In the genomic region with DNA sequence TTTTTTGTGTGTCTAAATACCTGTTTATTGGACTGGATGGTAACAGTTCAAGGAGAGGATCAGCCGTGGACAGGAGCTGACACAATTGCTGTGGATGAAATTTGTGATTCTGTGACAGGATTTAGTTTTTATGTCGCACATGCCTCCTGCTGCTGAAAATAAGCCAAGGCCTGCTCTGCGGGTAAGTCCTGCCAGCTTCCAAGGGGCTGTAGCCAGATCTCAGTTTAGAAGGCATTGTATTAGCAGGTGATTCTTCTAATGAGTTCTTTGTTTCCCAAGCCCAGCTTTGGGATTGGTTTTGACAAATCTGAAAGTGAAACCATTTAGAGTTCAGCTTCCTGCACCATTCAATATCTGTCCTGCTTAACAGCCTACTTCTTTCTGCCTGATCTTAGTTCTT, we compare ENCODE assay signal across 12 mouse cellular contexts.
A peak's percentile ranks its signal among the peaks of the same experiment; 100 is the strongest.
DNase-seq lines count a peak whose midpoint lies in the region; TF ChIP-seq lines count a peak whose summit lies in the region.
"Had no signal": no experiment of that assay in that cellular context is flagged by ENCODE, and none has a peak within 500 bp of the region (broad histone marks: within the 10 kb centered on the region; RNA-seq: fewer than 3 reads in every experiment).

No protein-coding gene starts in this region.

- H3K27me3 ChIP-seq in heart, adult 2 months (ENCODE audit: control insufficient read depth, insufficient read depth, low read length): no peaks in the 10 kb centered on the region
- H3K27me3 ChIP-seq: liver, embryonic 12.5 days; midbrain, embryonic 15.5 days had no signal

- peaks cover 16% of the 10 kb centered on the region for H3K36me3 ChIP-seq in heart, adult 2 months (ENCODE audit: control insufficient read depth, insufficient read depth, low read length)
- H3K36me3 ChIP-seq: liver, embryonic 12.5 days; midbrain, embryonic 15.5 days had no signal

- WGBS in heart, adult 2 months: 18% methylated on average over 3 of the region's 3 CpGs

- DNase-seq in heart, adult 2 months: peak; percentile 44 to 46
- DNase-seq in heart, postnatal 36 days: no peak
- DNase-seq in layer of hippocampus, postnatal 14 days (ENCODE audit: low spot score in 2 of 2): peak; percentile 32 to 62
- no peak for DNase-seq in layer of hippocampus, adult 8-10 months (ENCODE audit: low spot score in 2 of 2)
- DNase-seq in cerebellum, adult 18-20 months: peak; percentile 57 to 68
- peak; percentile 32 to 41 for DNase-seq in heart, postnatal 10 days
- no peak for DNase-seq in left cerebral cortex, postnatal 36 days (ENCODE audit: low spot score in 2 of 2)
- DNase-seq: kidney, adult 18-20 months; thymus, postnatal 4 days had no signal

- H3K9ac ChIP-seq in heart, adult 2 months (ENCODE audit: low read depth, low read length): peak overlapping the region; percentile 11
- H3K9ac ChIP-seq: liver, embryonic 12.5 days; midbrain, embryonic 15.5 days had no signal

- H3K79me2 ChIP-seq in heart, adult 2 months (replicated peaks; ENCODE audit: control insufficient read depth, insufficient read depth, low read length): no peaks in the 10 kb centered on the region

- H3K4me3 ChIP-seq in heart, adult 2 months: 0 out of 2 replicates have a peak overlapping the region, but pooled peaks have one; percentile 16
- H3K4me3 ChIP-seq: left cerebral cortex, adult 2 months; liver, embryonic 12.5 days; midbrain, embryonic 15.5 days had no signal

- peaks cover 8% of the 10 kb centered on the region for H3K4me1 ChIP-seq in heart, adult 2 months (ENCODE audit: control insufficient read depth, insufficient read depth, low read length)
- H3K4me1 ChIP-seq: liver, embryonic 12.5 days had no signal

- intact Hi-C loops in heart, adult 2 months (cut with DNase I): no loop called here
- intact Hi-C loops in heart, postnatal 36 days (cut with DNase I): no loop called here
- intact Hi-C loops in heart, postnatal 10 days (cut with DNase I): no loop called here
- intact Hi-C loops in left cerebral cortex, postnatal 36 days (cut with DNase I): no loop called here

- TF ChIP-seq EP300 in heart, adult 2 months (IDR thresholded peaks at IDR 0.05; ENCODE audit: insufficient read depth, low read depth, low read length): 0 out of 2 replicates have a peak, but pooled peaks have one; percentile 25

- H3K27ac ChIP-seq in heart, adult 2 months: peak overlapping the region; percentile 69
- H3K27ac ChIP-seq: left cerebral cortex, adult 2 months; liver, embryonic 12.5 days; midbrain, embryonic 15.5 days had no signal

- peak; percentile 41 for TF ChIP-seq CTCF in heart, adult 2 months (IDR thresholded peaks at IDR 0.05)

- TF ChIP-seq POLR2A in heart, adult 2 months (IDR thresholded peaks at IDR 0.05; ENCODE audit: insufficient read depth, low read depth, low read length): no peak

Comparison
In these comparisons a context has a peak if more than half of its experiments do, and no peak if none do; other contexts are left out.
1. DNase-seq: peak in heart, adult 2 months (2 of 2), layer of hippocampus, postnatal 14 days (2 of 2), cerebellum, adult 18-20 months (2 of 2) and heart, postnatal 10 days (2 of 2); none in heart, postnatal 36 days (0 of 2), layer of hippocampus, adult 8-10 months (0 of 2) and left cerebral cortex, postnatal 36 days (0 of 2).